Comparison of ENCODE assay signal across 8 mouse cellular contexts in the genomic region with DNA sequence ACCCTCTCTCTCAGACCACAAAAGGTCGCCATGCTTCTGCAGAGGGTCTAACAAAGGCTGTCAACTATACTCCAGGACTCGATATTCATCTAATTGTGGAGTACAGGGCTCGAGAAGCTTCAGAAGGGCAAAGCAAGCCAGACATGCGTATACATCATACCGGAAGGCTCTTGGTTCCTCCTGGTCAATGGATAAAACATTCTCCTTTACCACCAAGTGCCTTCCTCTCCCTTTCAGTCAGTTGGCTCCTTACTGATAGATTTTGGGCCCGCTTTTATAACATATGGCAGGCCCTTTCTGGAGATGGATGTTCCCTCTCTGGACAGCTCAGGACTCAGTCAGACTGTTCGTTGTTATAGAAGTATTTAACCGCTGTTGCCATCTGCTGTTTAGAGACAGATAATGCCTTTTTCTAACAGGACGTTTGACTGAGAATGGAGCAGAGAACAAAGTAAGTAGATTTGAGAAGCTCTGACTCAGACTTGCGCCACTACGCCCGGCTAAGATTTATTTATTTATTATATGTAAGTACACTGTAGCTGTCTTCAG. TPM values are rescaled to one million over a fixed set of nuclear protein-coding genes. Genes with fewer than 3 reads are reported as not detected.
DNase-seq lines count a peak whose midpoint lies in the region; ATAC-seq and TF ChIP-seq lines count a peak whose summit lies in the region.
"Not testable (repeated sequence)": the region's sequence is repeated elsewhere in the genome, so short reads cannot be mapped to it uniquely, and the experiment has no call there.

A gene (minus strand): TSS at position 308 of the 549 bp plus-strand sequence.

- TF ChIP-seq CTCF in bone marrow macrophage, adult 2 months (IDR thresholded peaks at IDR 0.05; ENCODE audit: low read depth, low read length); embryonic fibroblast, embryonic 13.5 days (IDR thresholded peaks at IDR 0.05; ENCODE audit: borderline replicate concordance, insufficient read depth, low read length): not testable (repeated sequence)

- not testable (repeated sequence) for TF ChIP-seq POLR2A in bone marrow macrophage, adult 2 months (IDR thresholded peaks at IDR 0.05; ENCODE audit: borderline replicate concordance, low read depth, low read length); embryonic fibroblast, embryonic 13.5 days (IDR thresholded peaks at IDR 0.05; ENCODE audit: low read depth, low read length)

- 34% methylated on average over 11 of the region's 12 CpGs for WGBS in heart, embryonic 10.5 days

- not testable (repeated sequence) for H3K36me3 ChIP-seq in heart, embryonic 10.5 days

- ATAC-seq in megakaryocyte-erythroid progenitor cell, adult 5-6 weeks (replicated peaks; ENCODE audit: low FRiP score, low TSS enrichment, poor library complexity, severe bottlenecking): peak; percentile 68

- H3K4me1 ChIP-seq in bone marrow macrophage, adult 2 months (ENCODE audit: control insufficient read depth, insufficient read depth, low read length); embryonic fibroblast, embryonic 13.5 days (ENCODE audit: control insufficient read depth, insufficient read depth, low read length); heart, embryonic 10.5 days: not testable (repeated sequence)

- not testable (repeated sequence) for H3K9me3 ChIP-seq in heart, embryonic 10.5 days

- intact Hi-C loops in left cerebral cortex, postnatal 36 days (cut with DNase I): loop anchor here (5.0 kb wide), 1 partner anchor 487 kb away; no protein-coding TSS in a partner anchor

- H3K27ac ChIP-seq in bone marrow macrophage, adult 2 months (ENCODE audit: insufficient read depth, low read depth, low read length): peak within 1 kb of the TSS; percentile 82
- peak within 1 kb of the TSS; percentile 85 for H3K27ac ChIP-seq in embryonic fibroblast, embryonic 13.5 days (ENCODE audit: insufficient read depth, low read length)
- H3K27ac ChIP-seq in heart, embryonic 10.5 days: peak within 1 kb of the TSS; percentile 67; the same call in 1 of the 2 replicates

- not testable (repeated sequence) for H3K27me3 ChIP-seq in heart, embryonic 10.5 days (ENCODE audit: insufficient read depth, poor library complexity, severe bottlenecking)

- peak; percentile 41 for DNase-seq in CD4-positive, CD25-positive, alpha-beta regulatory T cell, adult 2 months (ENCODE audit: low read depth, low spot score)
- not testable (repeated sequence) for DNase-seq in heart, embryonic 10.5 days (ENCODE audit: low spot score)
- peak; percentile 59 for DNase-seq in kidney, adult 18-20 months
- peak; percentile 56 to 66 for DNase-seq in left cerebral cortex, postnatal 36 days (ENCODE audit: low spot score in 2 of 2)
- peak; percentile 17 for DNase-seq in right cerebral cortex, postnatal 4 days

- H3K4me3 ChIP-seq in bone marrow macrophage, adult 2 months (ENCODE audit: insufficient read depth, low read length): peak within 1 kb of the TSS; percentile 57
- H3K4me3 ChIP-seq in embryonic fibroblast, embryonic 13.5 days (ENCODE audit: insufficient read depth, low read length): peak within 1 kb of the TSS; percentile 39
- H3K4me3 ChIP-seq in heart, embryonic 10.5 days: peak within 1 kb of the TSS; percentile 43

RNA-seq across cellular contexts. Expression of the gene that starts here (rescaled TPM):
- polyA plus RNA-seq in bone marrow macrophage, adult 2 months (2012; ENCODE audit: insufficient read depth, insufficient read length, missing spikeins): 78.7 and 82.6 TPM in 2 replicates
- polyA plus RNA-seq in embryonic fibroblast, embryonic 13.5 days (2011; ENCODE audit: insufficient read length, low read depth, missing spikeins): 21.1 and 21.4 TPM in 2 replicates
- 21.1 and 28.8 TPM in 2 replicates for polyA plus RNA-seq in heart, embryonic 10.5 days (2016; fragmentation: Nextera tagmentation; extraction: Ambion mirVana)
- 10 to 100 TPM; 29.7 to 31.6 TPM for total RNA-seq in left cerebral cortex, postnatal 36 days (2021)
- total RNA-seq in megakaryocyte-erythroid progenitor cell, adult 5-6 weeks (2014; fragmentation: Nextera tagmentation): 22.3 and 37.9 TPM in 2 replicates
- 17.6 and 18.3 TPM in 2 replicates for total RNA-seq in megakaryocyte-erythroid progenitor cell, adult 5-6 weeks (2017)
